Mouse (Mus musculus) 3134 (cell line): ENCODE measurements at regions not wholly inside any gene's neighbourhood (a gene's known extent, or its start where the extent isn't known, plus 50 kb on each side); places are given as distances from the start of the nearest gene placed in this dataset.

Experiments
- DNase-seq: peaks from one replicate; pipeline ENCODE4 v3.0.0-alpha.2; 2011; ENCODE audit warnings: low spot score; ENCODE audit not compliant: insufficient read length; ENCODE audit errors: extremely low read depth

DNA sequence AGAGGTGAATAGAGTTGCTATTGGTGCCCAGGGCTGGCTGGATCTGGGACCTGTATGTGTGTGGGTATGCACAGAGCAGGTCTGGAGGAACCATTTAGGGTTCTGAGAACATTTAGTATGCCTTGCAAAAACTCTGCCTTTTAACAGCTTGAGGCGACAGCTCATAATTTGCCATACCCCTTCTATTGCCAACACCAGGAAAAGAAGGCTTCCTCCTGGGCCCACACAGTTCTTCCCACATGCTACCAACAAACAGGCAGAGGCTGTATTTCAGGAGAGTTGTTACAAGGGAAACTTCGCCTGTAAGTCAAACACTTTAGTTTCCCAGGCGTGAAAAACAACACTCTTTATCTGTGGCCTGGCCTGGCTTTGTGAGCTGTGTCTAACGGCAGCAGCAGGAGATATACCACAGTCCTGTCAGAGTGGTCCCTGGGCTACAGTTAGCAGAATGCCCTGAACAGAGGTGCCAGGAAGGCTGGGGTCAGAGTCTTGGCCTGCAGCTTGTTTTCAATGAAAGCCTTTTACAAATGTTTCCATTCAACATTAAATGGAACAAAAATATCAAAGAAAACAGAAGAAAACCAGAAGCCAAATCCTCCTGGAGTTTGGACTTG lies 225.4 kb downstream of the Dhx35 start:
- DNase-seq = no peak

DNA sequence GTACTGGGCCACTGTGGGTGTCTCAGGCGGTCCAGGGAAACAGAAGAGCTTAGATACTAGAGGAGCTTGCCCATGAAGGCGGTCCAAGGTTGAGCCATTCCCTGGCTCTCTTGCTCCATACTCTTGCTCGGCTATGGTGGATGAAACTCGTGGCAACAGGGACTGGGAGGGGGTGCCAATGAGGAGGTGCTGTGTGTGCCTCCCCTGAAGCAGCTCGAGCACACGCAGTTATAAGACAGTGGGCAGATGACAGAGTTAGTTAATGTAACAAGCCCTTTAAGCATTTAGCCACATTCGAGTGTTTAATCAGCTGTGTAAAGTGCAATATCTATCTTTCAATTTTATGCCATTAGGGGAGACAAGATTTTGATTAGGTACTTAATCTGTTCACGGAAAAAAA lies 237.5 kb downstream of the Dhx35 start:
- DNase-seq = no peak

DNA sequence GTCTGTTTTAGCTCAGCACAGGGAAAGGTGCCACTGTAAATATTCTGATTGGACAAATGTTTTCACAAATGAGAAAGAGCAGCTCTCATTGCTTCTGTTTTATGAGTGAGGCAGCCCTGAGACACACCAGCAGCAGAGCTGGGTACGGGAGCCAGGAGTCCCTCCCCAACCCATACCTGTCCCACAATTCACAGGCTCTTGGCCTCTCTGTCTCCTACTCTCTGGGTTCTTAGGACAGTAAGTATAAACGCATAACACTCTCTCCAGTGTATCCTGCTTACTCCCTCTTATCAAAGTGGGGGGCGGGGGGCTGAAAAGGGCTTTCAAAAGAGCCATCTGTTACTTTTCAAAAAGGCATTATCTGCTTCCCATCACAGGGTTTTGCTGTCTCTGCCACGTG lies 245.3 kb downstream of the Dhx35 start:
- DNase-seq = no peak

DNA sequence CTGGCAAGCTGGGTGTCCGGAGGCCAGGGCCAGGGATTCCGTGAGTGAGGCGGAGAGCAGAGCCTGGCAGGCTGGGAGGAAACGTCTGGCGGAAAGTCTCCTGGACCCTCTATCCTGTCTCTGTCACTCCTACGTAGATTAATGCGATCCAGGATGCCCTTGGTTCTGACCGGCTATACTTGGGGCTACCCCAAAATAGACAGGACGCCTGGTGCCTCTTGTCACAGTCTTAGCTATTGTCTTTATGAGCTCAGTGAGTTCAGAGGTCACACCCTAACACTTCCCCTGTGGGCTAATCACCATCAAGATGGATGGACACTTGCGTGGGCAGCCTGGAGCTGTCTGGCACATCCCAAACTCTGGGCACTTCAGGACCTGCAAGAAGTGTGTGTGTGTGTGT lies 258.9 kb downstream of the Dhx35 start:
- no peak for DNase-seq

DNA sequence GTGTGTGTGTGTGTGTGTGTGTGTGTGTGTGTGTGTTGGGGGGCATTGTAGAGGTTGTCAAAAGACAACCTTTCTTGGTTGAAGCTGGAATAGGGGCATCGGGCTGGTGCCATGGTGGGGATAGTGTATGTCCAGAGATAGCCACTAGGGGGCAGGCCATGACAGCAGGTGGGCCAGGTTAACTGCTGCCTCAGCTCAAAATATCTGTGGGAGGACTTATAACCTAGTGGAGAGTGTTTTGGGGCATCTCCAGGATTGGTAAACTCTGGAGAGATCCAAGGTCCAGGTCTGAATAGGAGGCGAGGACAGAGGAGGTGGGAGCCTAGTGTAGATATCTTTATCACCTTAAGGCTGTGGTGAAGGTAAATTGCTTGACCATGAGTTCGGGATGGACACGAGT lies 259.3 kb downstream of the Dhx35 start:
- no peak for DNase-seq

DNA sequence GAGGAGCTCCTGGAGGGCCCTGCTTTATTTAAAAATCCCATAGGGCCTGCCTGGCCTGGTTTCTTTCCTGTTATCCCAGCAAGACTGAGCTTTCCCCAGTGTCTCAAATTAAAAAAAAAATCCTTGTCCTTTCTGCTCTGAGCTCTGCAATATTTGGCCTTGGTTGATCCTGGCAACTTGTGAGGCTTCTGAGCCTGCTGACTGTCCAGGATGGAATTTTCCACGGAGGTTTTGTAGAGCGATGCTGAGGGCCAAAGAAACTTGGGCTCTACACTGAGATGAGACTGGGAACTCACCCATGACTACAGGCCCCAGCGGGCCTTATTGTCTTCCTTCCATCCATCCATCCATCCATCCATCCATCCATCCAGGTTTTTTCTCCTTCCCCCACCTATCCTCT lies 259.8 kb downstream of the Dhx35 start:
- DNase-seq = no peak

DNA sequence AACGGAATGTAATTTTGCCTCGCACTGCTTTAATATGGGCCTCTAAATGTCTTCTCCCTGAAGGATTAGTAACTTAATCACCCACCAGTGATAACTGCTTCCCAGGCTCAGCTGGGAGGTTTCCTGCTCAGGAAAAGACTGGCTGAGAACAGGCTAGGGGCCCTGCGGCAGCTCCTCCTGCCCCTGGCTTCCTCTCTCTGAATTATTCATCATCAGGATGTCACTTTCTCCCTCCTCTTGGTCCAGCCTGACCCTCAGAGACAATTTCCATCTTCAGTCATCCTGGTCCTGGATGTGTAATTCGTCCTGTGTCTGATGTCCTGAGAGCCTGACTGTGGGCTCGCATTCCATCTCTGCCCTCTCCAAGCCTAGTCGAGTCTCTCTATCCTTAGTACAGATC lies 261.2 kb downstream of the Dhx35 start:
- no peak for DNase-seq

DNA sequence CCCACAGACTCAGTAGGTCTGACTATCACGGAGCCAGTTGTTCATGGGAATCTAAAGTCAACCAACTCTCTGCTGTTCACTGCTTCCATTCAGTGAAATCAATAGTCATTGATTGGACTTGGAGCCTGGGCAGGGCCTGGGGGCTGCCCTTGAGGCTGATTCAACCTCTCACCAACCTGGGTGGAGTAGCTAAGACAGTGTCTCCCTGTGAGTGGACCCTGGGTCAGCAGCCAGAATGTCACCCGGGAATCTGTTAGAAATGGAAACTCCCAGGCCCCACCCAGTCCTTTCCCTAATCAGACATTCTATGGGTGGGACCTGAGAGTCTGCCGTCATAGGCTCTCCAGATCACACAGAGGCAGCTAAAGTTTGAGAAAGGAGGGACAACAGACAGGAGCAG lies 262.4 kb downstream of the Dhx35 start:
- DNase-seq = no peak

DNA sequence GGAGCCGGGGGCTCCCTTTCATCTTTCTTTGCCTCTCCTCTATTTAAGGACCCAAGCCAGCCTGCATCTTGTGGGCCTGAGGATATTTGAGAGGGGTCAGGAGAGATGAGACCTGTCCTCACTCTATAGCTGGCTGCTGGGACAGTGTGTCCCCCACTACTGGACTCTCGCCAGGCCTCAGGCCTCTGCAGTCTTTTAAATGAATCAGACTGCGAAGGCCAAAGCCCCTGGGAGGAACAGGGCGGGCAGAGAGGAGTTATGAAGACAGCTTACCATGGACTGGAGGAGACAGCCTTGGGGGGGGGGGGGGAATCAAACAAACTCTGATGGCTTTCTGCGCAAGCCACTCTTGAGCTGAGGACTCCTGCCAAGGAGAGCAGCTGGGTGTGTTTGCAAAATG lies 262.9 kb downstream of the Dhx35 start:
- no peak for DNase-seq

DNA sequence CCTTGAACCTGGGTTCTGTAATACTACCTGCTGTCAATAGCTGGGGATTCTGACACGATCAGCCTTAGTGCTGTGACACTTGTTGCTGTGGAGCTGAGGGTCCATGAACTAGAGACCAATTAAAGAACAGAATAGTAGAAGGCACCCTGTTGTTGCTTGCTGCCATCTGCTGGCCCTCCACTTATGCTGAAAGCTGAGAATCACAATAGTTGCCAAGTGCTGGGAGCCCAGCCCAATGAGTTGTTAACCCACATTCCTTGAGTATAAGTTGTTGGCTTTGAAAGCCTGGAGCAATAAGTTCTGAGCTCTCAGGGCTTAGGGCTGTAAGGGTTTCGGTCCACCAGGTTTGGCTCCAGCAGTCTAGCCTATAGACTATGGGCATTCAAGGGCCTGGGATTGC lies 267.7 kb downstream of the Dhx35 start:
- no peak for DNase-seq

DNA sequence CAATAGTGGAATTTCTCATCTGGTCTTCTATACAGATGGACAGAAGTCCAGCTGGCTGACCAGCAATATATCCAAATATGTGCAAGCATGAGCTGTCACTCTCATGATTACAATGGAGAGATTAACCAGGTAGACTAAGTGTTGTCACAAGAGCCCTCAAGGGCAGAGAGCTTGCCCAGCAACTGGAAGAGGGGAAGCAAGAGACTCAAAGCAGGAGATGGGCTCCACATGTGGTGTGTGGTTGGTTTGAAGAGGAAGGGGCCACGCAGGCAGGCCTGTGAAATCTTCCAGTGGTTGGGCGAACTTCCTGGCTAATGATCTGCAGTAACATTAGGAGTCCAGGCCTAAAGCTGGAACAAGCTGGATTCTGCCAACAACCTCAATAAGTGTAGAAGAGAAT lies 268.1 kb downstream of the Dhx35 start:
- DNase-seq = no peak

DNA sequence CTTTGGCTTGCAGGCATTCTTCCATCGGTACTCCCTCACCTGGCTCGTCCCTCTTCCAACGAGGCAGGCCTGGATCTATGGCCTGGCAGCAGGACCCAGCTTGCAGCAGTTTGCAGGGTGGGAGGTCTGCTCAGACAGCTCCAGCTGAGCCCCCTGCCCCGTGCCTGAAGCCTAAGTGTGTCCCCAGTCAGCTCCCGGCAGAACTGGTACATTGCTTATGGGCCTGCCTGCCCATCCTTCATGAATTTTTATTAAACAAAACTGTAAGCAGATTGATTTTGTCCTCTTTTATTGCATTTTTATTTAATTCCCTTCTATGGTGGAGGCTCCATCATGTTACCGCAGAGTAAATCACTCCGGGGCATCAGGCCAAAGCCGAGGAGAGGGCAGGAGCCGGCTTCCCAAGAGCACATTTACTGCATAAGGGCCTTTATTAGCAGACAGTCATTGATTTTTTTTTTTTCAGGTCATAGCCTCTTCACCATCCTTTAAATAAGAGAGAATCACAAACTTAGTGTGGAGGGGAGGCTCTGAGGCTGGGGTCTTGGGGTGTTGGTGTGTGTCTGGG lies 269.9 kb downstream of the Dhx35 start:
- DNase-seq = no peak

DNA sequence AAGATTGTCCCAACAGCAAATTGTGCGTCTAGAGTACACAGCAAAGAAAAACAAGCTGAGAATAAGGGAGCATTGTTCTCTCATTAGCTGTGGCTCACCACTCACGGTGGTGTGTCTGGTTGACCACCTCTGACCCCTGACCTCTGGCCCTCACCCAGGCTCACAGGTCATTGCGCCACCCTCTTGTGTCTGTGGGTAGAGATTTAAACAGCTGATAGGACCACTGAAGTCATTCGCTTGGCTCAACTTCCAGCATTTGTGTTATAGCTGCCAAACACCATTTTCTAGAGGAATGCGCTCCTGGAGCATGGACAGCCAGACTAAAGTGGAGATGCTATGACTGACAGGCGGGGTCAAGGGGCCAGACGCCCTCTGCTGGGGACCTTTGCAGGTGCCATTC lies 272.9 kb downstream of the Dhx35 start:
- no peak for DNase-seq

DNA sequence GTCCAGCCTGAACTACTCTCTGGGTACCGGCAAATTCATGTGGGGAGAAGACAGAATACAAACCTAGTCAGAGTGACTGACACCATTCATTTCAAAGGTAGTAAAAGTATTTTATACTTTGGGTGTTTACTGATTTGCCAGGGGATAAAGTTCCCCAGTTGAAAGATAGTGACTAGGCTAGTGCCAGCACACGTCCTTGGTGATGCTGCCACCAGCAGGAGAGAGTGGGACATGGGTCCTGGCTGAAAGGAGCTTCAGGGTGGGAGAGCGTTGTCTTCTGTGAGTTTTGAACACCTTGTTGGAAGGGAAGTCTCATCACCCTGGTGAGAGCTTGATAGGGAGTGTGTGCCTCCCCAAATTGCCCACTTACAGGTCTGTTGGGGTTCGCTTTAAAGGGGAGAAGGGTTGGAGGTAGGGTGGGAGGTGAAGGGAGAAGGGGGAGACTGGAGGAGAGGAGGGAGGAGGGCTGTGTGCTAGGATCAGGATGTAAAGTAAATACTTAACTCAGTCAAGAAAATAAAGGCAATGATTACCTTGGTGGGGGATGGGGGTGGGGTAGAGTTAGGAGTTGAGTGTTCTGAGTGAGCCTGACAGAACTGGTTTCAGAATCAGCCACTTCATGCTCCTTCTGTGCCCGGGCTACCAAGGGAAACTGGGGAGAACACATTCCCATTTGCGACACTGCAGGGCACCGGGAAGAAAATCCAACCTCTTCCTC lies 273.9 kb downstream of the Dhx35 start:
- DNase-seq = no peak

DNA sequence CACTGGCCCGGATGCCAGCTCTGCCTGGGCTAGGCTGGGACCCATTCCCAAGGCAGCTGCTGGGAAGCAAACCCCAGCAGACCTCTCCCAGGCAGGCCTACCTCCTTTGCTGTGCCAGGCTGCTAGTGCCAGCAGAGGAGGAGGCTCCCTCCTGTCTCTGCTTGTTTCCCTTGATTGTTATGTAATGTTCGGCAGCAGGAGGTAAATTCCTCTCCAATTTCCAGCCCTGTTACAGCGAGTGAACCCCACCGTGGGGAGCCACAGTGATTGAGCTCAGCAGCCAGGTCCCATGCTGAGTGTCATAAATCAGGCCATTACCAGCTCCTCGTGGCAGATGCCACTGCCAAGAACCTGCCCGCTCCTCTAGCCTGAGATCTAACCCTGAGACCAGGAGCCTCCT lies 274.6 kb downstream of the Dhx35 start:
- DNase-seq = no peak

DNA sequence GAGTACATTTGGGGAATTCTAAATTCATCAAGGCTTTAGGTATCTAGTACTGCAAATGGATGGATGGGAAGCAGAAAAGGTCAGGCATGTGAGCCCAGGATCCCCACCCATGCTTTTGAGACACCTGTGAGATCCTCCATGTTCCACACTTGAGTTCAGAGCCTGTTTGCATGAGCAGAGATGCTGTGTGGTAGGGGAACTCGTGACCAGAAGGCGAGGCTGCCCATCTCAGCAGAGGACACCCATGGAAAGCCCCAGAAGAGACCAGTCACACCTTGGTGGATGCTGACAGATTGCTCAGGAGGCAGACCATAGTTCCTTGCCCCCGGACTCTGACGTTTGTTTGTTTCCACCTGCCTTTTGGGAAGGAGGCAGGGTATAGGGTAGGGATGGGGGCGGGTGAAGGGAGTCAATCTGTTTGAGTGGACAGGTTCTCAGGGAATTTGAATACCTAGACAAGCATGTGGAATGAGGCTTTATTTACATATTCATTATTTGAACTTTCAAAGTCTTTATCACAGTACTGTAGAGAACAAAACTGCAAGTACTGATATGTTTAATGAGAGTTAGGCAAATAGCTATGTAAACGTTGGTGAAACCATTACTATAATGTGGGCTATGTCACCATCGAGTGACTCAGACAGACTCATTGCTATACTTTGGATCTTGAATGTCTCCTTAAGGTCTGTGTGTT lies 278.5 kb downstream of the Dhx35 start:
- DNase-seq = no peak

DNA sequence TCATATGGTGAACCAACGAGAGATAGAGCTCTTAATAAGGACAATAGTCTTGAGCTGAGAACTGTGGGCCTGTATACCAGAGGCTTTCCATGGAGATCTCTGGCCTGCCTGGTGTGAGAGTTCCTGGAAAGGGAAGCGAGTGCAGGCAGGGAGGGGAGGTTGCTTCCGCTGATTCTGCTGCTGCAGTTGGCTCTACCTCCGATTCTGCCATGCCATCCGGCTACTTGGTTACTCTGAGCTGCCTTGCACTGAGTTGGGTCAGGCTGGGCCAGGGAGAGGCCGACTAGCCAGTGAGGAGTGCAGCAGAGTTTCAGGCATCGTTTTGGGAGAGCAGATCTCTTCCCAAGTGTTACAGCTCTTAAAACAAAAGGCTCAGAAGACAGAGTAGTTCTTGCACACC lies 285.2 kb downstream of the Dhx35 start:
- DNase-seq = no peak

DNA sequence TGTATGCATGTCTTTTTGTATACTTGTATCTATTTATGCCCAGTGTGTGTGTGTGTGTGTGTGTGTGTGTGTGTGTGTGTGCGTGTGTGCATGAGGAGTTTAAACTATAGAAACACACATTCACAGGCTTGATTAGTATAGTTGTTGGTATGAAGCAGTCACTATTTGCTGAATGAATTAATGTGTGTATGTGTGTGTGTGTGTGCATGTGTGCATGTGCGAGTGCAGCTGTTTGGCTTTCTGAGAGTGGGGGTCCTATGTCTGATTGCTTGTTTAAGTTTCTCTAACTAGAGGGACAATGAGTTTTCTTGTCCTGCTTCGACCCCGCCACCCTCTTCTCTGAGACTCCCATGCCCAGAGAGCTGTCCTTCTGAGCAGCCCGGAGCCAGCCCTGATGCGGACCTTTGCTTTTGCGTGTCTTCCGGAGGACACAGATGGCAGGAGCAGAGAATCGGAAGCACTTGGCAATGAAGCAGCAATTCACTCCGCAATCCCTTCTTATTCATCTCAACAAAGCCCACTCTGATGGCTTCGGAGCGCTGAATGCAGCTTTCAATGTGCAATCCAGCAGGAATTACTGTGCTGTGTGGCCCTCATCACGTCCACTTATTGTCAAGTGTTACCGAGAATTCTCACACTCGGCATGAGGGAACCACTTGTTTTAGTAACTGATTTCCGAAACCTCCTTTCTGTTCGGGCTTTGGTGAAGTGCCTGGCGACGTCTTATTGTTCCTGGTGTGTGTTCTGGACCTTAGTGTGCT lies 286.4 kb downstream of the Dhx35 start:
- no peak for DNase-seq

DNA sequence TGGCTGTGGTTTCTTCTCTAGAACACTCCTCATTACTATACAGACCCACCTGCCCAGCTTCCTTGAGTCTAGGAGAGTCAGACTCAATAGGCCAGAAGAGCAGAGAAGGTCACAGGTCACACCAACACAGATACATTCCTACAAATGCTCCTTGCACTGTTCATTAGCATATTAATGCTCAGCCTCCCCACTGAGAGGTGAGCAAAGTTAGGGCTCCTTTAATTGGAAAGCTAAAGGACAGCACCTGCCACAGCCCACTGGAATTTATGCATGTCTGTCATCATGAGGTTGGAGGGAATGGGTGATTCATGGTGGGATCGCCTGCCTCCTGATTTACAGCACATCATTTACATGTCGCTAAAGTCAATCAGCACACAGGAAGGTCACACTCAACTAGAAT lies 292.2 kb downstream of the Dhx35 start:
- DNase-seq = no peak

DNA sequence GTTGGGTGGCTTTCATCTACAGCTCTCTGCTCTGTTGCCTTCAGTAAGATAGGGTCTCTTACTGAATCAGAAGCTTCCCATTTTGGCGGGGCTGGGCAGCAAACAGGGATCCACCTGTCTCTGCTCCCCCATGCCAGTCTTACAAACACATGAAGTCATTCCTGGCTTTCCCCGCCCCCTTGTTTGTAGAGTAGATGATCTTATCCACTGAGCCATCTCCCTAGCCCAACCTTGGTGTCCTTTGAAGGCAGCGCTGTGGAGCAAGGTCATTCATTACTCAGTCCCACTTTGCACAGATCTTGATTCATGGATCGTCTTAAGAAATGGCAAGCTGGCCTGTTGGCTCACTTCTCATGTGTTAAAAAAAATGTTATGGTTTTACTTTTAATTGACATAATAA lies 293.6 kb downstream of the Dhx35 start:
- no peak for DNase-seq

DNA sequence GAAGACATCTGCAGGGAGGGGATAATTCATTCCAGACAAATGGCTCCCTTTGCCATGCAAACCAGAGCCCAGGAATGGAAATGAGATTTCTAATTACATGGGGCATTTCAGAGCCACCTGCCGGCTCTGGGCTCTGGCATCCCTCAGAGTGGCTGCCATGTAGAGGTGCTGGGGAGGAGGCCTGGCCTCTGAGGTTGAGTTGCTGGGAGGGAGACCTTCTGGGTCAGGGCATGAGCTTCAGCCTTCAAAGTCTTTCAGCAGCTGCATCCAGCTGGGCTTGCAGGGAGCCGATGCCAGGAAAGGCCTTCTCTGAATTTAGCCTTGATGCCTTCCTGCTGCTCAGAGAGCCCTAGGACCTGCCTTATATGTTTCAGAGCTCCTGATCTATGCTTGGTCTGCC lies 302.1 kb downstream of the Dhx35 start:
- no peak for DNase-seq
